Mouse (Mus musculus): ENCODE results near the gene Grin2a.
"Not testable (repeated sequence)": the region's sequence is repeated elsewhere in the genome, so short reads cannot be mapped to it uniquely, and the experiment has no call there.

Grin2a gene

GRCm38 (mm10) chr16:9624346-9624745 lies 371.0 kb downstream of the Grin2a start:
- DNase-seq (ENCODE audit: low spot score) = no peak

- no peak for DNase-seq (ENCODE audit: low spot score)
Measured at GRCm38 (mm10) chr16:9618206-9618605, 377.2 kb downstream of the Grin2a start.

GRCm38 (mm10) chr16:9617215-9617614 lies 378.1 kb downstream of the Grin2a start:
- DNase-seq (ENCODE audit: low spot score) = no peak

DNA sequence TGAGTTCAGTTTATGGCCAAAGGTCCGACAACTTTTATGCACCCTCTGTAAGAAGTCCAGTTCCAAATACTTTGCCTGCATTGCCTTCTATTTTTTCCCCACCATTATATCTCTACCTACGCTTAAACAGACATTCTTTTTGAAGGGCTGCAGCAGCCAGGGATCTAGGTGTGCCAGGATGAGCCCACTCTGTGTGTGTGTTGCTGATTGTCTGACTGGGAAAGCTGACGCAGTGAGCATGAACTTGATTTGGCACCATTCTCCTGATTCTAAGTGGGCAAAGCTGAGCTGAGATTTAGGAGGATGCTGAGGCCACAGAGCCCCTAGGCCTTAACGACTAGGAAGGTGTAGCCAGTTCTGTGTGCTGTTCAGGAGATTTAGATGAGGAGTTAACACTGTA lies 378.6 kb downstream of the Grin2a start:
- DNase-seq (ENCODE audit: low spot score) = no peak

- DNase-seq (ENCODE audit: low spot score) = not testable (repeated sequence)
Measured at GRCm38 (mm10) chr16:9612596-9612995, 382.8 kb downstream of the Grin2a start.

- DNase-seq (ENCODE audit: low spot score) = no peak
Measured at GRCm38 (mm10) chr16:9607432-9607831, 387.9 kb downstream of the Grin2a start.

DNA sequence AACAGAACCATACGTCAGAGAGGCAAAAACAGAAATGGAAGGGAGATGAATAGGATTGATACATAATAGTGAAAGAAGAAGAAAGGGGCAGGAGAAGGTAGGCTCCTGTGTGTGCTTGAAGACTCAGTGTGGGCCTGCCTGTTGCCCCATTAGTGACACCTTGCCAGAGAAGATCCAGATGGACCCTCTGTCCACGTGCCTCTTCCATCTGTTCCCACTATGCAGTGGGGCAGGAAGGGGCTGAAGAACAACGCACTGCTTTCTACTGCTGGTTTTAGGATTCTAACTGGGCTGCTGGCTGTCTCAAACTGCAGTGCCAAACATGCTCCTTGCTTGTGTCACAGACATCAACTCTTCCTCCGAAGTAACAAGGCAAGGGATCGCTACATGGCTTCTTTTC lies 391.4 kb downstream of the Grin2a start:
- no peak for DNase-seq (ENCODE audit: low spot score)

DNA sequence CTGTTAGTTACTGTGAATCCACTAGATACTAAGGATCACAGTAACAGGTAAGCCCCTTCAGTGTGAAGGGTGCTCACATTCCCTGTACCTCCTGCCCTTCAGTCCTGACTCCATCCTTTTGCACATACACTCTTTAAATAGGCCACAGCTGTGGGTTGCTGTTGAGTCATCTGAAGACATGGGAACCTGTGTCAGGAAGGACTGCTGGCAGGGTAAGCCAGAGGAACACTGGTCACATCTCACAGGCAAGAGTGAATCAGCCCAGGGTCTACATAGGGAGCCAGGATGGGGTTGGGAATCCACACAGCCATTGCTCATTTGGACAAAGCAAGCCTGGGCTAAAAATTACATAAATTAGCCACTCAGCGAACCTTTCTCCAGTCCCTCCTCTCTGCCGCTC lies 392.8 kb downstream of the Grin2a start:
- no peak for DNase-seq (ENCODE audit: low spot score)

DNA sequence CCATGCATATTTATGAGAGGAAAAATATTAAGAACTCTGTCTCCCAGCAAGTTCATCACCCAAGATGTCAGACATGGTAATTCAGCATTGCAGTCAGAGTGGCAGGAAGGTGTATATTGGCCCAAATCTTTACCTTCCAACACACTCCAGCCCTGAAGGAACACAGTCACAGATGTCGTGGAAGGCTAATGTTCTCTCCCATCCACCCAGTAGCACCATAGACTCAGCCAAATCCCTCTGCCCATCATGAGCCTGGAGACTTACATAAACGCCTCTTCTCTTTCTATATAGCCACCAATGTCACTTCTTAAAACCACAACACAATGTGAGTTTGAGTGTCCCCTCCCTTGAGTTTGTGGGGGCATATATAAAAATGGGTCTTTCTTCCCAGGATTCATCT lies 406.2 kb downstream of the Grin2a start:
- DNase-seq (ENCODE audit: low spot score) = no peak

DNA sequence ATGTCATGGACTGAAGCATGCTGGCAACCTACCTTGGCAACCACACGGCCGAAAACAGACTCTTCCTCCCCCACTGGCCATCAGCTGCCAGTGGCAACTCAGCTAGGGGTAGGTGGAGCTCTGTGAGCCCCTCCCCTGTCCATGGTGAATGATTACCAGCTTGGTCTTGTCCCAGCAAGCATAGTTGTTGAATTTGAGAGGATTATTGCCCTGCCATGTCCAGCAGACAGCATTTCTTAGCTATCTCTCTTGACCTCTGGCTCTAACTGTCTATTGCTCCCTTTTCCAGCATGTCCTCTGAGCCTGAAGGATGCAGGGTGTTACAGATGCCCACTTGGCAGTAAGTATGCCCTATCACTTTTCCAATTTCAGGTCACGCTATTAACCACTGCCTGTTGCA lies 406.9 kb downstream of the Grin2a start:
- no peak for DNase-seq (ENCODE audit: low spot score)

DNA sequence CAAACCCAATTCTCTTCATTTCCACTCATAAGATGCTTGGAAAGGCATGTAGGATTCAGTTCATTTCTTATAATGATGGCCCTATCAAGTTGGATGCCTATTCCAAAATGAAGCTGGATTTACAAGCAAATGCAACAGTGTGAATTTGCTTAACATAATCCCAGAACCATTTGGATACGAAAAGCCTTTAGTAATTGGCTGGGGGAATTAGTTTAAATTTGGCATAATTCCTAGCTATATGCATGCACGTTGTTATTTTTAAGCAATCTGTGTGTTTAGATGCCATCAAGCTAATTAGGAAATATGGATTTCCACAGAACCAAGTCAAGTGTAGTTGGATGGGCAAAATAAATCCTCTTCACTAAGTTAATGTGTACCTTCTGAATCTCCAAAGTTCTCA lies 411.4 kb downstream of the Grin2a start:
- no peak for DNase-seq (ENCODE audit: low spot score)

DNA sequence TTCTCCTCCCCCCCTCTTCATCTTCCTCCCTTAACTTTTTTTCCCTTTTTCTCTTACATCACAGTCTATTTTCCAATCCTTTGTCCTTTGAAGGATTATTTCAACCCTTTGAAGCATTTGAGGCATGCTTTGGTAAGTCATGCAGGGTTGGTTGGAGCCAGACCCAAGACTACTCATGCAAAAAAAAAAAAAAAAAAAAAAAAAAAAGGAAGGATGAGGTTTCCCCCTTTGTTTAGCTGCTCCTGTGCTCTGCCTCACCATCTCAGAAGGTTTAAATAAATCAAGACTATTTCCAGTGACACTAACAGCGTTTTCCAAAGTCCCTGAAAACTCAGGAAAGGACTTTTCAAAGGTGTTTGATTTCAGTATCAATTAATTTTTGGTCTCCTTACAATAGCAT lies 423.6 kb downstream of the Grin2a start:
- no peak for DNase-seq (ENCODE audit: low spot score)

DNA sequence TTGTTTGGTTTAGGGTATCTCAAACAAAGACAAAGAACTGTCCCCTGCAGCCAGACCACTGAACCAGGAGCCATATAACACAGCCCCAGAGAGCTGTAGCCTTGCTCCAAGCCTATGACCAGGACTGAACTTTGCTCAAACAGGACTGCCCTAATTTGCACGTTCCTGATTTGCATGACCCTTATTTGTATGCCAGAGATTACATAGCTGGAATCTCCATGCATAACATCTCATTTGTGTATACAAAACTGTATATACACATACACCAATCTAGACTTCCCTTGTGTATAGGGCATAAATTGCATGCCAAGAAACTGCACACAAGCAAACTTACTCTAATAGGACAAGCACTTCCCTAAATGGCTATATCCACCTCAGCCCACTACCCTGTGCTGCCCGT lies 428.1 kb downstream of the Grin2a start:
- no peak for DNase-seq (ENCODE audit: low spot score)

DNA sequence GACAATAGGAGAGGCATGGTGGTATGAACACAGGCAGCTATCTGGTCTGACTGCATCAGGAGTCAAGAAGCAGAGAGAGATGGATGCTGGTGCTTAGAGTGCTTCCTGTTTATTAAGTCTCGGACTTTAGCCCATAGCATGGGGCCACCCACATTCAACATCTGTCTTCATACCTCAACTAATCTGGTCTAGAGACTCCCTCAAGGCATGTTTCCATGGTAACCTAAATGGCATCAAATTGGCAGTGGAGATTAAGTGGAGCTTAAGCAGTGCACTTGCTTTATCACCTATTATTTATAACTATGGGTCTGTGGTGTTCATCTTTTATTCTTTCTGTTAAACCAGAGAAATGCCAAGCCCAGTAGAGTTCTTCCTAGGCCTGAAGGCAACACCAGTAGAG lies 433.5 kb downstream of the Grin2a start:
- no peak for DNase-seq (ENCODE audit: low spot score)

GRCm38 (mm10) chr16:9535196-9535595 lies 460.2 kb downstream of the Grin2a start:
- no peak for DNase-seq (ENCODE audit: low spot score)

- DNase-seq (ENCODE audit: low spot score) = no peak
Measured at GRCm38 (mm10) chr16:9533564-9534332, 461.6 kb downstream of the Grin2a start.

GRCm38 (mm10) chr16:9532843-9533532 lies 462.4 kb downstream of the Grin2a start:
- DNase-seq (ENCODE audit: low spot score) = no peak

GRCm38 (mm10) chr16:9527214-9527613 lies 468.1 kb downstream of the Grin2a start:
- DNase-seq (ENCODE audit: low spot score) = no peak

DNA sequence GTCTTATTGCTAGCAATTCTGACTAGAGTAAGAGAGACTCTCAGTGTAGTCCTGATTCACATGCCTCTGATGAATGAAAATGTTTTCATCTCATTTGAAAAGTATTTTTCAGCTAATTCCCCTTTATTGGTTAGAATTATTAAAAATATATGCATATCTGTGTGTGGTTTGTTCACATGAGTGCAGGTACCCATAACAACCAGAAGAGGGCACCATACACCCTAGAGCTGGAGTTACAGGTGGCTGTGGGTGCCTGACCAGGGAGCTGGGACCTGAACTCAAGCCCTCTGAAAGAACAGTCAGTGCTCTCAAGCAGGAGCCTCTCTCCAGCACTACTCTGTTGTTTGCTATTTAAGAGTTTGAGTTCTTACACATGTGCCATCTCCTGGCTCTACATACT lies 472.0 kb downstream of the Grin2a start:
- DNase-seq (ENCODE audit: low spot score) = no peak

All from T-cell, adult 2 months (primary cell).